Mouse (Mus musculus): ENCODE measurements at regions not wholly inside any gene's neighbourhood (a gene's known extent, or its start where the extent isn't known, plus 50 kb on each side); places are given as distances from the start of the nearest gene placed in this dataset.

DNA sequence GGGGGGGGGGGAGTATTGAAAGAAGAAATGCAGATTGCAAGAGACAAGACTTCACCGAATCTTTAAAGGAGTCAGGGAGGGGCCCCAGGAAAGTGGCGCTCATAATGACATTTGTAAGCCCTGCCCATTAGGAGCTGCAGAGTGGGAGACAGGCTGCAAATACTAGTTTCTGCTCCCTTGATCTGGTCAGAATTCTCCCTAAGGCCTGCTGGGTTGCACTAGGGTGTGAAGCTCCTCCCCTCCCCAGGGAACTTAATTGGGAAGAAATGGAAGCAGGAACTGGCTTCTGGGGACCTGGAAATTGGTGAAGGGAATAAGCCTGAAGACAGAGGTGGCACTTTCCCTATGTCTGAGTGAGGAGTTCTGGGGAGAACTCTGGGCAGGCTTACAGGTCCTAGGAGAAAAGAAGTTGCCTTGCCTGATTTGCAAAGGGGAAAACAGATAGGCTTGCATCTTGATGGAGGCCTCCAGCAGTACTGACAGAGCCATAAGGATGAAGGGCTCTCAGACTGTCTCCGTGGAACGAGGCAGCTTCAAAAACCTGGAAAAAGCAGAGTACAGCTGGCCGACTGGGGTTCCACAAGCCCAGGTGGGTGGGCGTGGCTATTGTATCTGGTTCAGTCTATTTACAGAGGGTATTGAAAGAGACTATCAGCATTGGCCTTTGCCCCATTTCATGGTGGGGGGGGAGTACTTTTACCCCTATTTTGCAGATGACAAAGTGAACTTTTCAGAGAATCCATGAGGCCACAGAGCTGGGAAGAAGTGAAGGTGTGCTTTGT, 125.7 kb downstream of the Plpp3 start:
- no peak for DNase-seq (ENCODE audit: low read depth, low spot score)

DNA sequence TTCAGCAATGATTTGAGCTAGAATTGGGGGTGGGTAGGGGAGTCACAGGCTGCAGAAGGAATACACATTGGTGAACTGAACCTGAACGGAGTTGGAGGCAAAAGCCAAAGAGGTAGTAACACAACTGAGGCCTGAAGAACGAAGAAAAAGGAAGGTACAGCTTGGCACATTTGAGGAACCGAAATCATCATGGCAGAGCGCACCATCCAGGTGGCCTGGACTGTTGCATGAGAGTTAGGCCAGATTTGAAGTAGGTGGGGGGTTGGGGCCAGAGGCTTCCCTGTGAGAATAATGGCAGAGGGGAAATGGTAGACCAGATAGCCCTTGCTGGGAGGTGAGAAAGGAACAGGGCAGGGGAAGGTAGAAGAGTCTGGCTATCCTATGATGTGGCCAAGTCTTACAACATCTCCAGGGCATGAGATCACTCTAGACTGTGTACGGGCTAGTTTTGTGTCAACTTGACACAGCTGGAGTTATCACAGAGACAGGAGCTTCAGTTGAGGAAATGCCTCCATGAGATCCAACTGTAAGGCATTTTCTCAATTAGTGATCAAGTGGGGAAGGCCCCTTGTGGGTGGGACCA, 128.4 kb downstream of the Plpp3 start:
- DNase-seq (ENCODE audit: low read depth, low spot score) = no peak

DNA sequence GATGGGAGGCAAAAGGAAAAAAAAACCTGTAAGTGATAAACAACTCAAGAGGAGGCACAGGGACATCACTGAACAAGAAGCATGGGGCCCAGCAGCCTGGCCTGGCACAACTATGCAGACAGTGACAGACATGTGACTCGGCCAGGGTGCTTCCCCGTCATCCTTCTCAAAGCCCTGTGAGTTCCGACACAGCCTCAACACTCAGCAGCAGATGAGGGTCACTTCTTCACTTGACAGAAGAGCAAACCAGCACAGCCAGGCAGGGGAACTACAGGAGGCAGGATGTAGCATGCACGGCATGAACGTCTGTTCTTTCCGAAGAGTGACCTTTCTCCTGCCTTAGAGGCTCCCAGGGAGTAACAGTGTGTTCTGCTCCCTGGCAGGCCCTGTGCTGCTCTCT, 129.2 kb downstream of the Plpp3 start:
- DNase-seq (ENCODE audit: low read depth, low spot score) = no peak

DNA sequence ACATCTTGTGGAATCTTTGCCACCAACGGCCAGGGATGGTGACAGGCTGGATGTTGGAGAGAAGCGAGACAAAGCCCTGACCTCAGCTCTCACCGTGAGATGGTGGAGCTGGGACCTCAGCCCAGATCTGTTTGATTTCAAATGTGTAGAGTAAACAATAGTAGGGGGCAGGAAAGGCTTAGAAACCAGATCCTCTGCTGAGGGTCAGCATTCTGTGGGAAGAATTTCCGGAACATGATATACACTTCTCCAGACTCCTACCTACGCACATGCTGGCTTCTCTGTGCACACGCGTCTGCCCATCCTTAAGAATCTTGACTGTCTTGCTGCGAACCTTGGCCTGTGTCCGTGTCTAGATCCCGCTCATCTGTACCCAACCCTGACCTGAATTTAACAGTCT, 129.7 kb downstream of the Plpp3 start:
- no peak for DNase-seq (ENCODE audit: low read depth, low spot score)

- no peak for DNase-seq (ENCODE audit: low read depth, low spot score)
Measured at GRCm38 (mm10) chr4:105287419-105287818, 130.3 kb downstream of the Plpp3 start.

GRCm38 (mm10) chr4:105289635-105290034, 132.5 kb downstream of the Plpp3 start:
- DNase-seq (ENCODE audit: low read depth, low spot score) = no peak

DNA sequence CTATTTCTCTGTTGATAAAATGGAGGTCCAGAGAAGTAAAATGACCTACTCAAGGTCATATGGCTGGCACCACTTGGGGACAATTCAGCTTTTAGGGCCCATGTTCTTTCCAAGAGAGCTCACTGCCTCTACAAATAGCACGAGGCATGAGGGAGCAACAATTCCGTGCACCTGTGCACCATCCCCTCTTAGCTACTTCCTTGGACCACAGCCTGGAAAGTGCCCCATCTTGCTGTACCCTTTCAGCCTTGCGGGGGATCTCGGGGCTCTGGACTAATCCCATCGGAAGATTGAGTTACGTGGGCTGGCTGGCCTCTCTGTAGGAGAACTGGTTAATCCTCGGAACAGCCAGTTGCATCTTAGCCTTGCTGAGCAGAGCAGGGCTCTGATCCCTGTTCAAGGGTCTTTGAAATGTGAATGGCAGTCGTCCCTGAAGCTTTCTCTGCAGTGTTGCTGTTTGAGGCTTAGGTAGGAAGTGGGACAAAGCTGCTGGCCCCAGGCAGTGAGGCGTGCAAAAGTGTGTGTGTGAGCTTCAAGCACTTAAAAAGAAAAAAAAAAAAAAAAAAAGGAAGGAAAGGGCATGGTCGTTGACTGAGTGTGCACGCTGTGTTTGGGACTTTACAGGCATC, 133.8 kb downstream of the Plpp3 start:
- no peak for DNase-seq (ENCODE audit: low read depth, low spot score)

GRCm38 (mm10) chr4:105291503-105291902, 134.4 kb downstream of the Plpp3 start:
- no peak for DNase-seq (ENCODE audit: low read depth, low spot score)

- DNase-seq (ENCODE audit: low read depth, low spot score) = no peak
Measured at GRCm38 (mm10) chr4:105299358-105299757, 142.2 kb downstream of the Plpp3 start.

GRCm38 (mm10) chr4:105301547-105301946, 144.4 kb downstream of the Plpp3 start:
- no peak for DNase-seq (ENCODE audit: low read depth, low spot score)

- no peak for DNase-seq (ENCODE audit: low read depth, low spot score)
Measured at GRCm38 (mm10) chr4:105304166-105304565, 147.0 kb downstream of the Plpp3 start.

GRCm38 (mm10) chr4:105305931-105306330, 148.8 kb downstream of the Plpp3 start:
- DNase-seq (ENCODE audit: low read depth, low spot score) = no peak

DNA sequence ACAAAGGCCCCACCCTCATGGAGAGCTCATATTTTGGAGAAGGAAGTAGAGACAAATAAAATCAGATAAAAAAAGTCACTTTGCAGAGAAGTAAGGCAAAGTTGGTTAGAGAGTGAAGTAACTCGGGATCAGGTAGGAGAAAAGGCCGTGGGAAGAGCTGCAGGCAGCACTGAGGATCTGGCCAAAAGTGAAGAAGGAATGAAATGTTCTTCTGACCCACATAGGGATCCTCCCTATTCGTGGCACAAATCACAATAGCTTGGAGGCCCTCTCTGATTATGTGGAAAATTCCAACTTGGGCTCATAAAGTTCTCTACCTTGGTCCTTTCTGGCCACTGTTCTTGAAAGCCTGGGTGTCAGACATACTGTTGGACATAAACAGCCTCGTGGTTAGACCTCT, 150.2 kb downstream of the Plpp3 start:
- no peak for DNase-seq (ENCODE audit: low read depth, low spot score)

- no peak for DNase-seq (ENCODE audit: low read depth, low spot score)
Measured at GRCm38 (mm10) chr4:105307905-105308304, 150.8 kb downstream of the Plpp3 start.

- no peak for DNase-seq (ENCODE audit: low read depth, low spot score)
Measured at GRCm38 (mm10) chr4:105308971-105309488, 151.9 kb downstream of the Plpp3 start.

- DNase-seq (ENCODE audit: low read depth, low spot score) = no peak
Measured at GRCm38 (mm10) chr4:105312643-105313042, 155.5 kb downstream of the Plpp3 start.

DNA sequence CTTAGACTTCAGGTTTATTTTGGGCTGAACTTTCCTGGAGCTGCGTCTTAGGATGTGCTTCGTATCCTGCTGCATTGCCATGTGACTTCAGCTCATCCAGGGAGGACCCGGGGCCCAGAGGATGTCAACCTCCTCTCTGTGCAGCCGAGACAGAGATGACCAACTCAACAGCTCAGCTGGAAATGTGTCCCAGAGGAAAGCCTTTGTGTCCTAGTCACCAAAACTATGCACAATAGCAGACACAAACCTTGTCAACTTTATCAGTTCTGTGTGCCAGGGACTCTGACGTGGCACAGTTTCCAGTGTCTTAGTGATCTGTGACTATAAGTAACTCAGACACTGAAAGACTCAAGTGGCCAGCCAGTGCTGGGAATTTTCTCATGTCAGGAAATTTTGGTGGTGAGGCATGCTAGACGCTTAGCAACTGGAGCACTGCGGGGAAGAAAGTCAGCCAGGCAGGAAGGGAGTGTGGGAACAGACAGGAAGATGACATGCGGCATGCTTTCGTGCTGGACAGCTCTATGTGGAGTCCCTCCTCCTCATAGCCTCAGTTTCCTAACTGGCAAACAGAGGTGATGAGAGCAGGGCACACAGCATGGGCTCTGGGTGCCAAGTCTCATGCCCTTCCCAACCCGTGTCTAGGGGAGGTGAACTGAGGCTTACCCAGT, 156.1 kb downstream of the Plpp3 start:
- DNase-seq (ENCODE audit: low read depth, low spot score) = no peak

DNA sequence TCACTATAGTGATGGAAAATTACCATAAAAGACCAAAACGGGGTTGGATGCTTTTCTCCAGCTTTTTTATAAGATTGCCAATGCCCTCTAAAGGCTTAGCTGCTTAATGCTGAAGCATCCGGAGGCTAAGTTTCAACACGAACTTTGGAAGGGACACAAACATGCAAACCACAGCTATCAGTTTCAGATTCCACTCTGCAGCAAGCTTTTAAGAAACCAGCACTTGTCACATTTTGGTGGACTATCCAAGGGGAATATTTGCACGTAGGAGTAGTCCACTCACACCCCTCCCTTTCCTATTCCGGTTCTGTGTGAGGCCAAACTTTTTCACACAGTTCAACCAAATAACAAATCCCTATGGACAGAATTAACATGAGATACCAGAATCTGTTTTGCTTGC, 157.9 kb downstream of the Plpp3 start:
- no peak for DNase-seq (ENCODE audit: low read depth, low spot score)

GRCm38 (mm10) chr4:105316478-105317206, 159.5 kb downstream of the Plpp3 start:
- DNase-seq (ENCODE audit: low read depth, low spot score) = no peak

DNA sequence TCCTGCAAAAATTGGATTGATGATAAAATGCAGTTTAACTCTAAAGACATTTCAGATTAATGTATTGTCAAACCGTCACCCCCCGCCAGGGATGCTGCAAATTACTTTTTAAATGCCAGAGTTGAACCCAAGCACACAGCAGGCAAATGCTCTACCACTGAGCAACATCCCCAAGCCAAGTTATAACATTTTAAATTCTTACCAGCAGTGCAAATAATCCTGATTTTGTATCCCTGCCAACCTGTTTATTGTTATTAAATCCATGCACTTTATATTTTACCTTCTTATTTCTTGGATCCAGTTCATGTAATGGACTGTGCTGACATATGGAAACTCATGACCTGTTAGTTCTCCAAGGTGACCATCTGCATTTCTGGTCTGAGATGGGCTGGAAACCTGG, 161.3 kb downstream of the Plpp3 start:
- no peak for DNase-seq (ENCODE audit: low read depth, low spot score)

DNA sequence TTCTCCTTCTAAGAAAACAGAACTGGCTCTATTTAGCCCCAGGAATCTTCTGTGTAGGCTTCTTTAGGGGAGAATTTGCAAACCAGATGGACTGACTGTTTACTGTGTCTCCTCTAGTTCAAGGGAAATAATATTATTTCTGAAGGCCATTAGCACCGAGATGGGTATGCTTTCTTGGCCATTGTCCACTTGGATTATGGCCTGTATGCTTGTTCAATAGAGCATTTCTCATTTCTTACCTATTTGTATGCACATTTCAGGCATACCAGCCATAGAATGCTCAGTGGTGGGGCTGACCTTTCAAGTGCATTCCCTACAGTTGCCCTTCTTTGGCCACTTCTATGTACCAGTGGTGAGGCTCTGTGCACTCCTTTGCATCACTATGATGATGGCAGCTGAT, 166.3 kb downstream of the Plpp3 start:
- DNase-seq (ENCODE audit: low read depth, low spot score) = no peak

GRCm38 (mm10) chr4:105326989-105327388, 169.8 kb downstream of the Plpp3 start:
- no peak for DNase-seq (ENCODE audit: low read depth, low spot score)

Data from embryo, embryonic 11.5 days (tissue).